Mouse (Mus musculus) adrenal gland, adult 8-10 months (tissue): ENCODE data around the gene Nkd2. TPM values are rescaled to one million over a fixed set of nuclear protein-coding genes. Genes with fewer than 3 reads are reported as not detected.

Experiments used
- DNase-seq: peaks from one replicate; pipeline ENCODE4 v3.0.0; 2022
- total RNA-seq, 4 experiments: library from RNA; stranded (reverse); gene quantifications; 2 replicates each; pipeline ENCODE4 v1.2.4; 2022

Gene Nkd2
- 1 to 10 TPM; 2.5 to 3.7 (median 2.7) TPM for total RNA-seq

DNA sequence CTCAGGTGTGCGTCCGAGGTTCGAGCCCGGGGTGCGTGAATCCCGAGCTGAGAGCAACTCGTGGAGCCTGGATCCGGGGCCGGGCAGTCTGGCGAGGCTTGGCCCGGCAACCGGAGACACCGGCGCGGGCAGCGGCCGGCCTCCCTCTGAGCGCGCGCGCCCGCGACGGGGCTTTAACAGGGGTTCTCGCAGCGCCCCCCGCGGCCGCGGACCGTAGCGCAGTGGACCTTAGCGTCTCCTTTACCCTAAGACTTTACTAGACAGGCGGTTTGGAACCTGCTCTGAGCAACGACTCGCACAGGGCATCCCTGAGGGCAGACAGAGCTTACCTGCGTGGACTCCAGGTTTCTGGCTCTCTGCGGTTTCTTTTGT lies at the start of gene Nkd2:
Gene Nkd2, minus strand, starts transcription at position 167 of the 372 bp plus-strand sequence.
- DNase-seq: peak; percentile 62

DNA sequence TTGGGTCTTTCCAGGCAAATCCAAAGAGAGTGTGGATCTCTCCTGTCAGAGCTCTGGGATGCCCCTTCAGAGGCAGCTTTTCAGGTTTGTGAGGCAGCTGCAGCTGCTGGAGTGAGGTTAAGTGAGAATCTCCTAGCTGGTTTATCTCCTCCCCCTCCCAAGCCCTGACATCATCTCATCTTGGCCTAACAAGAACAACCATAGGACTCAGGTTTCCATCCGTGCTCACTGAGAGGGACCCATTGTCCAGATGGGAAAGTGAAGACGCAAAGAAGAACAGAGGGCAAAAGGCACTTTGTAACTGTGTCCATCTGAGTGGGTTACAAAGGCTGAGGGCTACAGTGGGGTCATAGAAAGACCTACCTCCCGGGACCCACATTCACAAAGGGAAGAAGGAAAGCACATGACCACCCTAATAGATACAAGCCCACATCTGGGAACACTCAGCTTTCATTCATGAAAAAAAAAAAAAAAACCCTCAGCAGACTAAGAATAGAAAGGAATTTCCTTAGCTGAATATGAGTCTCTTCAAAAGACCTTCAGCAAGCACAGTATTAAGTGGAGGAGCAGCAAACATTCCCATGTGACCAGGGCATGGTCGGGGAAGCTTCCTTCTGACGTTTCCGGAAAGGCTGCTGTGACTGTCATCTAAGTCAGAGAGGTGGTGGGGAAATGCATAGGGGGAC lies 45.2 kb upstream of the Nkd2 start:
- peak; percentile 6 for DNase-seq

DNA sequence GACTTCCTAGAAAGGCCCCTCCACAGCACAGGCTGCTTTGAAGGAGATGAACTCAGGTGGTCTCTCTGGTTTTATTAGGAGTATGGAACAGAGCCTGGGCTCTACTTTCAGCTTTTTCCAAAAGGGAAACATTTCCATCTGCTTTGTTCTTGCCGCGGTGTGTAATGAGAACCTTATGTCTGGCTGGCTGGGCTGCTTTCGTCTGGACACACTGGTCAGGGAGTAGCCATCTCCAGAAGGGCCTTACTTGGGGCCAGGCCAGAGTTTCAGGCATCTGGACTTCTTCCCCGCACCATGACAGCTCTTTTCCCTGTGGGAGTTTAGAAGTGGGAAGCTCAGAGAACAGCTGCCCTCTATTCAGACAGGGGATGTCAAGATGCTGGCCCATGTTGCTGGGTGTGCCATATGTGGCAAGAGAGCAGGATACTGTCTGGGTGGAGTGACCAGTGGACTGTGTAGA lies 40.0 kb upstream of the Nkd2 start:
- DNase-seq: no peak

DNA sequence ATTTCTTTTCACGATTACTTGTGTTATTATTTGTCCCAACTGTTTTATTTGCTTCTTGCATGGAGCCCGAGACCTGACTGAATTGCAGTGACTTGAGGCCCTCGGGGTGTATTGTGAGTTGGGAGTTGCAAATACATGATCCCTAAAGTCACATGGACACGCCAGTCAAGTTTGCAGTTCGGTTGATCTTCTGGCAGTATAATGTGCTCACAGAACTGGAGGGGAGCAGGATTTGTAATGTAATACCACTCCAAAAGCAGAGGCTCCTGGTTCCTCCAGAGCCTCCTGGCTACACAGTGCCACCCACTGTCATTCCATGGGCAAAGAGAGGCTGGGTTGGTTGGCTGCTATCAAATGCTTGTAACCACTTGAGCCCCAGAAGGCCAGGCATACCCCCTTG lies 39.2 kb upstream of the Nkd2 start:
- no peak for DNase-seq

DNA sequence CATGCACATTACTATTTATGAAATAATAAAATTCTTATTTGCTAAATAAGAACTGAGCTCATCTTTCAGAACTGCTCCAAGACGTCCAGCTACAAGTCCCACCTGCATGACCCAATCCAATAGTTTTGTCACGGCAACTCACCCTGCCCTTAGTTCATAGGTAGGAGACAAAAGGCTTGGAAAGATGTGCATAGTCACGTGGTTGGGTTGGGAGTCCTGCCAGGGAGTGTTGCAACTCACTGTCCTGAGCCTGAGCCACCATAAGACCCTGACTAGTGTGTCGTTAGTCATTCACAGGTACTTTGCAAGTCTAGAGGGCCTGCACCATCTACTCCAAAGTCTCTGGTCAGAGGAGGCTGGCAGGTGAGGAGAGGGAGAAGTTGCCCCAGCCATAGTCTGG lies 38.6 kb upstream of the Nkd2 start:
- DNase-seq: no peak

- DNase-seq: no peak
These were observed 38.2 kb upstream of the Nkd2 start for GRCm38 (mm10) chr13:73885656-73886055.

GRCm38 (mm10) chr13:73881347-73881746 lies 33.9 kb upstream of the Nkd2 start:
- DNase-seq: no peak

DNA sequence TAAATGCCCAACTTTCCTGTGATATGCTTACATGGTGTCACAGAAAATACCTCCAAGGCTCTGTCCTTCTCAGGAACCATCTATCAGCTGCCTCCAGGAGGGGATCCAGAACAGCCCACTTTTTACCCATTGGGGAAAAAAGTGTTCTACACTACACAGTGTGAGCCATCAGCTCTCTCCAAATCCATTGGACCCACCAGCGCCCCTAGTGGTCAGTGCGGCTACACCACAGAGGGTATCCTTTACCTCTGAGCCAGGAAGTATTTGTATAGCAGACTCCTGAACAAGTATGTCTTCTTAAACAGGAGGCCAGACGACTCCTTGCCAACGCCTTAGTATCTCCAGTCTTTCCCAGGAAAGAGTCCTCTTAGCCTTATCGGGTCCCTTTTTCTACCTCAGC lies 32.4 kb upstream of the Nkd2 start:
- no peak for DNase-seq

DNA sequence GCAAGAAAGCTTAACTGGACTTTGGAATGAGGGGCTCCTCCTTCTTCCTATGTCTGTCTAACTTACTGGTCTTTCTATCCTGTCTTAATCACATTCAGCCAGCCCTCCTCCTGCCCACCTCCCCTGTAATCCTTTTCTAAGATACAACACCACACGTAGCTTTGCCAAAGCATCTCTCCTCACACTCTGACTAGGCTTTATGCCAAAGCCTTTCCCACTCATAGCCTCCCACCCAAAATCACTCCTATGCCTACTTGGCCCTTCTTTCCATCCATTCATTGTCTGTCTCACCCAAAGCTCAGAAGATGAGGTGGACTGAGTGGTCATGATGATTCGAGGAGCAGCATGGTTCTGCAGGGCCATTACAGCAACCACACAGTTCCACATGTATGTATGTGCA lies 24.7 kb upstream of the Nkd2 start:
- DNase-seq: no peak

DNA sequence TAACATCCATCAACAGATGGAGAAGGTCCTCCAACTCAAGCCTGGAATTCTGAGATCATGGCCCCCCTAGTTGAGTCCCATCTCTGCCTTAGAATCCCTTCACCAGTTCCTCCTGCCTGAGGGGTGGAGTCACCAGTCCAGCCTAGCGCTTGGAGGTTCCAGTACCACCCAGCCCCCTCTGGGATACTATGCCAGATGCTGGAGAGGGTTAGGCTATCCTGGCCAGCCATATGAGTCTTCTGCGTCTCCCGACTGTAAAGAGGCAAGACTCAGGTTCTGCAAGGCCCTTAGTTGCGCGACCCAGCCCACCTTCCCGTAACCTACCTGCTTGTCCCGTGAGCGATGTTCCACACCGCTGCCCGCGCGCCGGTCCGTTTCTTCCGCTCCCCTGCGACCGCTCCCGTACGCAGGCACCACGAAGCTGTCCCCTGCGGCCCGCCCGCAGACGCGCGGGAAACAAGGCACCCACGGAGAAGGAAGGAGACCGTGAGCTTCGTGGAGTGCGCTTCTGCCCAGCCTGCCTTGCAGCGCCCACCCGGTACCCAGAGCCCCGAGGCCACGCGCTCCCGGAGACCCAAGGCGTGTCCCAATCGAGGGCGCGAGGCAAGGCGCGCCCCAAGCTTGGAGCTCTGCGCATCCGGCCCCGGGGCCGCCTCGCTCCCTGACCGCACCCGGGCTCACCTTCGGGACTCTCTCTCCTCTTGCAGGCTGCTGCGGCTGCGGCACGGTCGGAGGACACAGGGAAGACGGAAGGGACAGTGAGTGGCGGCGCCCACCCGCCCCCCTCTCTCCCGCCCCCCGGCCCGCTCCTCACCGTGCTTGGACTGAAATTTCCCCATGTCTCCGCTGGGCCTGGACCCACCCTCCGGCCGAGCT lies 604 bp downstream of the Nkd2 start:
- no peak for DNase-seq

GRCm38 (mm10) chr13:73842696-73843095 lies 4.7 kb downstream of the Nkd2 start:
- no peak for DNase-seq

- DNase-seq: no peak
These were observed 7.7 kb downstream of the Nkd2 start for GRCm38 (mm10) chr13:73839740-73840139.

DNA sequence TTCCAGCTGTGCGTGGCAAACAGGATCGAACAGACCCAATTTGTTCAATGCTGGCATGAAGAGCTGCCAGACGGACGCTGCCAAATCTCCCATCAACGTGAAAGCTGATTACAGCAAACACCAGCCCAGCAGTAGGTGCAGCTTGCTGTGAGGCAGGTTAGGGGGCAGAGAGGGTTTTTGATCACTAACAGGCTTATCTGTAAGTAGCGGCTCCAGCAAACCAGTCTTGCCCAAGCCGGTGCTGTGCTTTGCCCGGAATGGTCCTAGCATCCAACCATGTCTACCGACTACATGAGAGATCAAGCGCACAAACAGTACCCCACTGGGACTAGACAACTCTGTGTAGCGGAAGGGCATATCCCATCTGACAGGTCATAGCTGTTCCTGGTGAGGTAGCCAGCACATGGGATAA lies 8.3 kb downstream of the Nkd2 start:
- DNase-seq: no peak

DNA sequence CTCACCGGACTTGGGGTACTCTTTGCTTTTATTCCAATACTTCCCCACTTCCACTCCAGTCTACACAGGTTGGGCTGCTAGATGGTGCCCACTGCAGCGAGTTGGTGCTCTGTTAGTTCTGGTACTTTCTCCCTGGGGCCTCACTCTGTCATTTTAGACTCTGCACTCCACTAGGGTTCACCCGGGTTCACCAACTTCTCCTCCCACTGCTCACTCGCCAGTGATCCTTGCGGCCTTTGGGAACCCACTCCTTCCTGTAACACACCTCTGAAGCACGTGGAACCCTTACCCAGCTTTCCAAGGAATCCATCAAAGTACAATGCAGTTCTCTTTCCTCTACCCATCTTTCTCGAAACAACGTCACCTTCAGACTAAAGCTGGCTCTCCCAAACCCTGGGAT lies 9.7 kb downstream of the Nkd2 start:
- DNase-seq: no peak

- DNase-seq: no peak
These were observed 10.9 kb downstream of the Nkd2 start for GRCm38 (mm10) chr13:73836491-73836890.

DNA sequence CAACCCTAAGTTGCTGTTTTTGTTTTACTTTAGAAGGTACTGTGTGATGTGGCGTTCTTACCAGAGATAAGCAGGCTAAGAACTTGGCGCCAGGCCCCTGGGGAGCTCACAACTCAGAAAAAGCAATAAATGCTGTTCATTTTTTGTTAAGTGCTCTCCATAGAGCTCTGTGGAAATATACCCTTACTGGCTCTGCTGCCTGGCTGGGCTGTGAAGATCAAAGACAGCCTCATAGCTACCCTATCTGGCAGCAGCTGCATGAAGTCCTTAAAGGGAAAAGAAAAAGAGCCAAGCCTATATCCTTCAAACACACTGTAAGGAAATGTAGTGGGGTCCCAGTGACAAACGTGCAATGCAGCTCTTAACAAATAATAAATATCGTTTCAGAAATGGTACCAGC lies 11.6 kb downstream of the Nkd2 start:
- no peak for DNase-seq

- no peak for DNase-seq
These were observed 13.6 kb downstream of the Nkd2 start for GRCm38 (mm10) chr13:73833809-73834208.

- DNase-seq: no peak
These were observed 15.9 kb downstream of the Nkd2 start for GRCm38 (mm10) chr13:73831486-73831885.

DNA sequence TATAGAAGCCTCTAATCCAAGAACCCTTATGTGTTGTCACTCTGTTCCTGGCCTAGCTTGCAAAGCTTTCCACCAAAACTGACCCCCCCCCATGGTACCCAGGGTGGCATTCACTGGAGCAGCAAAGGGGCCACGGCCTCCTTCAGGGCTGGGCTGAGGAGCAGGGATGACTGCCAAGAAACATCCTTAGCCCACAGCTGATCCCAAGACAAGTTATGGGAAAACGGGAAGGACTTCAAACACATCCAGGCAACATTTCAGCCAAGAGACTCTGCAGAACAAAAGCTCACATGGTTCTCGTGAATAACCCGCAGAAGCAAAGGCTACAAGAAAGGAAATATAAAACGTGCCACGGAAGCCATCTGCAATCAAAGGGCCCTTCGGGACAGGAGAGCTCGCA lies 20.2 kb downstream of the Nkd2 start:
- DNase-seq: no peak

GRCm38 (mm10) chr13:73823711-73824110 lies 23.7 kb downstream of the Nkd2 start:
- DNase-seq: no peak

DNA sequence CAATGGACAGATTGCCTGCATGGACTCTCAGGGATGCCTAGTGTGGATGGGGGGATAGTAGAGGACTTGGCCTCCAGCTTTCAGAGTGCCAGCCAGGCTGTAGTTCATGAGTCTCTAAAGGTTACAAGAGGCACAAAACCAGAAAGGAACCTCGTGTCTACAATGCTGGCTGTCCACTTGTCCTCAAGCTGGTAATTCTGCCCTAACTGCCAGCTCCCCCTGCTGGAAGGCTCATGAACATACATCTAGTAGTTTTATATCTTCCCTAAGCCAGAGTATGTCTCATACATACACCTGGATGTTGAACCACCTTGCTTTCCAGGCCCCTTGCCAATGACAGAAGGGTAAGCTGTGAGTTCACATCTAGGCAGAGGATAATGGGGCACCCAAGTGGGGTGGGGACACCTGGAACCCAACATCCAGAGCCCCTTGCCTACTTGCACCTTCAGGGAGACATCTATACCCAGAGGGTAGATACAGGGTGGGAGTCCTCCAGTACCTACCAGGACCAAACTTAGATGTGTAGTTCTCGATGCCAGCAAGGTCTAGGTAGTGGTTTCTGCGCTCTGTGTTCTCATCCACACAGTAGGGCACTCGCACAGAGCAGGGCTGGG lies 25.1 kb downstream of the Nkd2 start:
- DNase-seq: peak; percentile 50

DNA sequence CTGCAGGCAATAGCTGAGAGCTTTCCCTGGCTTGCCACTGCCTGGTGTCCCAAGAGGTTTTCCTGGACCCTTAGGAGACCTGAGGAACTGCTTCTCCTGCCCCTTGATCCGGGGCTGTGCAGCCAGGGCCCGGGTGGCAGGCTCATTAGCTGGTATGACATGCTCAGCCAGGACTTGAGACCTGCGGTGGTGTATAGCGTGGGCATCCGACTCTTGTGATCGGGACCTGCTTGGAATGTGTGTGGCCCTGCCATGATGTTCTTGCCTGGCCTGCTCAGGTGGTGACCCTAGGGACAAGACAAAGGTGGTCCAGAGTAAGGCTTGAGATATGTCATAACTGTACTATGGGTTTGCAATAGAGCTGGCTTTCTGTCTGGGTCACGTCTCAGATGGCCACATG lies 26.2 kb downstream of the Nkd2 start:
- no peak for DNase-seq

DNA sequence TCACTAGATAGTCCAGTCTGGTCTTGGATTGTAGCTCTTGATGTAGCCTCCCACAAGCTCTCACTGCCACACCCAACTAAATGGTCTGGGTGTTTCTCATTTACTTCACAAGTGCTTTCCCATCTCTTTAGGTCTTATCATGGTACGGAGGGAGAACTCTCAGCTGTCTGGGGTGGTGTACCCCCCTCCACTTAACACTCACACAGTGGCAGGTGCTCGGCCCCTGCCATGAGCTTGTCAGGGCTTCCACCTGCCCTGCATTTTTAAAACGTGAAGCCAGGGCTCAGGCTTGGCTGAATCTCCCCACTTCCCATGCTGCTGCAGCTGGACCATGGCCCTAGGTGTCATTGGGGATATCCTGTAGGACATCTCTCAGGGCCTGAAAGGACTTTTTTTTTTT lies 28.5 kb downstream of the Nkd2 start:
- no peak for DNase-seq

DNA sequence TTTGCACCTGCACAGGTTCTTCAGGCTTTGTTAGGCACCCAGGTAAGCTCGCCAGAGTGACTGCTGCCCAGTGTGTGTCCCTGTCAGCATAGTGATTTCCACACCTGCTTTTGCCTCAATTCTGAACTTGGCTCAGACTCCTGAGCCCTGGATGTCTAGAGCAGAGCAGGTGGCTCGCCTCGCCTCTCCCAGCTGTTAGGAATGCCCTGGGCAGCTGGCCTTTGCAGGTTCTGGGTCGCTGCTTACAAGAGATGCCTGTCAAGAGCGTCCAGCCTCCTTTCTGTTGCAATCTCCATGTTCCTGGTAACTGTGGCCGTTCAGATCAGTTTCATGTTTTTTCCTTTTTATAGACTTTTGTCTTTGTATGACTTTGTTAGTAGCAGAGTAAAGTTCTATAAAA lies 31.1 kb downstream of the Nkd2 start:
- DNase-seq: no peak
